Mouse (Mus musculus) CH12.LX (cell line): ENCODE results near the gene Arhgap25. TPM values are rescaled to one million over a fixed set of nuclear protein-coding genes. Genes with fewer than 3 reads are reported as not detected.

Experiments
- DNase-seq: peaks from one replicate; pipeline ENCODE4 v3.0.0-alpha.2; 2013; ENCODE audit errors: extremely low read depth
- H3K27ac ChIP-seq: 2 replicates; pipeline ENCODE4 v1.5.1; 2012; ENCODE audit warnings: low read depth, mild to moderate bottlenecking, control low read depth, moderate library complexity; ENCODE audit not compliant: insufficient read depth
- H3K27me3 ChIP-seq: replicated peaks from 2 replicates; pipeline ENCODE3; 2012; ENCODE audit warnings: inconsistent platforms
- H3K36me3 ChIP-seq, 2 experiments: replicated peaks in 1 of 2; 2 replicates each; pipeline versions ENCODE3 to v1.6.1; 2012; ENCODE audit warnings: inconsistent platforms in 1 of 2, low read length in 1 of 2, mild to moderate bottlenecking in 1 of 2, mixed read lengths in 1 of 2, moderate library complexity in 1 of 2; ENCODE audit not compliant: control insufficient read depth in 1 of 2, insufficient read depth in 1 of 2
- H3K4me1 ChIP-seq, 2 experiments: 2 replicates each; pipeline ENCODE4 v1.6.1; 2012; ENCODE audit warnings: inconsistent platforms in 1 of 2, moderate library complexity in 1 of 2; ENCODE audit not compliant: insufficient read depth in 2 of 2, control insufficient read depth in 1 of 2
- H3K4me2 ChIP-seq: 2 replicates; pipeline ENCODE4 v1.6.1; 2012; ENCODE audit warnings: low read depth, mild to moderate bottlenecking, control low read depth; ENCODE audit not compliant: poor library complexity, insufficient read depth, severe bottlenecking
- H3K4me3 ChIP-seq, 3 experiments: fragments of 150-350 bp in 1 of 3; sonication (generic) in 1 of 3; replicated peaks in 1 of 3; 2 replicates each; pipeline versions ENCODE3 to v1.5.1; 2011 to 2012; ENCODE audit warnings: low read depth in 2 of 3, low read length in 2 of 3, mild to moderate bottlenecking in 2 of 3, moderate library complexity in 2 of 3, control low read depth in 1 of 3, improper control_type of control experiment in 1 of 3, inconsistent platforms in 1 of 3, mixed read lengths in 1 of 3; ENCODE audit not compliant: poor library complexity in 1 of 3
- H3K79me2 ChIP-seq: replicated peaks from 2 replicates; pipeline ENCODE4 v1.6.1; 2012; ENCODE audit warnings: mild to moderate bottlenecking, moderate library complexity; ENCODE audit not compliant: control insufficient read depth, poor library complexity, insufficient read depth, severe bottlenecking; ENCODE audit errors: extremely low read depth
- H3K9ac ChIP-seq: 2 replicates; pipeline ENCODE4 v1.6.1; 2012; ENCODE audit warnings: low read depth, mild to moderate bottlenecking, control low read depth, moderate library complexity; ENCODE audit not compliant: insufficient read depth
- H3K9me3 ChIP-seq: replicated peaks from 2 replicates; pipeline ENCODE3; 2012; ENCODE audit warnings: low read length, inconsistent platforms, mixed read lengths
- BHLHE40 ChIP-seq: IDR thresholded peaks from 2 replicates; pipeline ENCODE4 v1.6.1; 2011; ENCODE audit warnings: mild to moderate bottlenecking, low read depth, low read length, improper control_type of control experiment
- CHD1 ChIP-seq: IDR thresholded peaks from 2 replicates; pipeline ENCODE4 v1.6.1; 2012; ENCODE audit warnings: low read depth, low read length, improper control_type of control experiment, inconsistent platforms
- CTCF ChIP-seq, 2 experiments: IDR thresholded peaks in 1 of 2; conservative IDR thresholded peaks in 1 of 2; 2 replicates each; pipeline ENCODE4 v1.5.1; 2011 to 2012; ENCODE audit warnings: low read depth in 2 of 2, low read length in 2 of 2, improper control_type of control experiment in 1 of 2, inconsistent platforms in 1 of 2, mild to moderate bottlenecking in 1 of 2, moderate library complexity in 1 of 2
- E2F4 ChIP-seq: IDR thresholded peaks from 2 replicates; pipeline ENCODE4 v1.6.1; 2011; ENCODE audit warnings: low read depth, low read length, improper control_type of control experiment; ENCODE audit not compliant: insufficient replicate concordance
- ELF1 ChIP-seq: IDR thresholded peaks from 2 replicates; pipeline ENCODE4 v1.6.1; 2014; ENCODE audit warnings: low read depth, mild to moderate bottlenecking, inconsistent platforms, low read length, improper control_type of control experiment
- ETS1 ChIP-seq: conservative IDR thresholded peaks from 2 replicates; pipeline ENCODE4 v1.6.1; 2012; ENCODE audit warnings: low read depth, mild to moderate bottlenecking, inconsistent platforms, low read length, improper control_type of control experiment, moderate library complexity
- IRF4 ChIP-seq: IDR thresholded peaks from 2 replicates; pipeline ENCODE4 v1.6.1; 2014; ENCODE audit warnings: low read depth, mild to moderate bottlenecking, inconsistent platforms, low read length, improper control_type of control experiment
- JUND ChIP-seq: conservative IDR thresholded peaks from 2 replicates; pipeline ENCODE4 v1.6.1; 2011; ENCODE audit warnings: low read depth, low read length, improper control_type of control experiment
- MAFK ChIP-seq: IDR thresholded peaks from 2 replicates; pipeline ENCODE4 v1.6.1; 2011; ENCODE audit warnings: low read length, improper control_type of control experiment; ENCODE audit not compliant: insufficient replicate concordance
- MAX ChIP-seq: IDR thresholded peaks from 2 replicates; pipeline ENCODE4 v1.6.1; 2011; ENCODE audit warnings: low read length, improper control_type of control experiment
- MAZ ChIP-seq: IDR thresholded peaks from 2 replicates; pipeline ENCODE4 v1.6.1; 2012; ENCODE audit warnings: low read depth, mild to moderate bottlenecking, inconsistent platforms, low read length, improper control_type of control experiment, moderate library complexity
- MEF2A ChIP-seq: IDR thresholded peaks from 2 replicates; pipeline ENCODE4 v1.6.1; 2014; ENCODE audit warnings: low read depth, mild to moderate bottlenecking, inconsistent platforms, low read length, improper control_type of control experiment, borderline replicate concordance
- MXI1 ChIP-seq: IDR thresholded peaks from 2 replicates; pipeline ENCODE4 v1.6.1; 2011; ENCODE audit warnings: mild to moderate bottlenecking, low read depth, low read length, improper control_type of control experiment
- POLR2A ChIP-seq: IDR thresholded peaks from 2 replicates; pipeline ENCODE4 v1.6.1; 2011; ENCODE audit warnings: low read depth, mild to moderate bottlenecking, improper control_type of control experiment, low read length
- POLR2AphosphoS2 ChIP-seq: IDR thresholded peaks from 2 replicates; pipeline ENCODE4 v1.6.1; 2011; ENCODE audit warnings: low read depth, low read length, improper control_type of control experiment
- RCOR1 ChIP-seq: conservative IDR thresholded peaks from 2 replicates; pipeline ENCODE4 v1.6.1; 2012; ENCODE audit warnings: low read depth, mild to moderate bottlenecking, inconsistent platforms, low read length, improper control_type of control experiment
- TBP ChIP-seq: conservative IDR thresholded peaks from 2 replicates; pipeline ENCODE4 v1.6.1; 2011; ENCODE audit warnings: low read depth, low read length, improper control_type of control experiment
- USF1 ChIP-seq: IDR thresholded peaks from 2 replicates; pipeline ENCODE4 v1.6.1; 2014; ENCODE audit warnings: low read depth, mild to moderate bottlenecking, inconsistent platforms, low read length, improper control_type of control experiment
- USF2 ChIP-seq: conservative IDR thresholded peaks from 2 replicates; pipeline ENCODE4 v1.6.1; 2011; ENCODE audit warnings: low read depth, low read length, improper control_type of control experiment
- ZC3H11A ChIP-seq: IDR thresholded peaks from 2 replicates; pipeline ENCODE4 v1.6.1; 2012; ENCODE audit warnings: low read depth, mild to moderate bottlenecking, inconsistent platforms, low read length, improper control_type of control experiment
- dilution Hi-C: fragments of 300-500 bp; cut with MboI; formaldehyde crosslinking; loops from 2 replicates; pipeline ENCODE4 v1.14.3; 2020; ENCODE audit warnings: low sequenced_read_pairs; ENCODE audit not compliant: extremely low pct_unique_long_range_greater_than_20kb, extremely low pct_ligation_motif_present
- in situ Hi-C: fragments of 300-500 bp; cut with MboI; formaldehyde crosslinking; loops from 3 replicates; pipeline ENCODE4 v1.14.3; 2019; ENCODE audit warnings: low sequenced_read_pairs, low pct_ligation_motif_present, low pct_unique_long_range_greater_than_20kb, mixed read lengths
- polyA plus RNA-seq: library from polyadenylated mRNA; unstranded; fragments of >175 nt; gene quantifications from 2 replicates; pipeline ENCODE4 v1.2.1, GENCODE M21; 2012; ENCODE audit warnings: low read depth; ENCODE audit not compliant: insufficient read length
- total RNA-seq, 2 experiments: library from RNA; depleted of rRNA; stranded (reverse); fragments of 300-350 nt in 1 of 2; fragments of >200 nt in 1 of 2; gene quantifications; 2 replicates each; pipeline ENCODE4 v1.2.3; 2012 to 2014

Gene Arhgap25
- total and polyA plus RNA-seq, 3 experiments: 11.7 to 16.5 (median 12.5) TPM

GRCm38 (mm10) chr6:87503536-87503935 lies 29.5 kb downstream of the Arhgap25 start:
- no peak overlapping the region for H3K4me2 ChIP-seq
- dilution Hi-C loops: no loop called here
- peaks cover 3% of the 10 kb centered on the region for H3K9me3 ChIP-seq
- peaks cover 34 to 69% of the 10 kb centered on the region in 2 experiments for H3K4me1 ChIP-seq
- no peak overlapping the region for H3K27ac ChIP-seq
- no peak for DNase-seq
- in situ Hi-C loops: no loop called here
- no peaks in the 10 kb centered on the region for H3K27me3 ChIP-seq
- no peak overlapping the region for H3K4me3 ChIP-seq
- no peak overlapping the region for H3K9ac ChIP-seq
- H3K36me3 ChIP-seq: peaks cover 0 to 35% of the 10 kb centered on the region in 2 experiments
- H3K79me2 ChIP-seq: no peaks in the 10 kb centered on the region
- no peak for TF ChIP-seq MAZ
- TF ChIP-seq JUND: 0 out of 2 replicates have a peak, but pooled peaks have one; percentile 20
- TF ChIP-seq, all 38 proteins: peak for 1

GRCm38 (mm10) chr6:87502831-87503286 lies 30.2 kb downstream of the Arhgap25 start:
- Histone ChIP-seq H3K27me3 (no peaks in the 10 kb centered on the region), H3K9me3 (peaks cover 3% of the 10 kb centered on the region), H3K9ac (no peak overlapping the region), H3K79me2 (no peaks in the 10 kb centered on the region), H3K4me2 (no peak overlapping the region), H3K36me3 (peaks cover 0 to 35% of the 10 kb centered on the region in 2 experiments), H3K4me3 (no peak overlapping the region), H3K4me1 (peaks cover 34 to 73% of the 10 kb centered on the region in 2 experiments), H3K27ac (no peak overlapping the region)
- TF ChIP-seq MAX: no peak
- no peak for TF ChIP-seq BHLHE40
- TF ChIP-seq ETS1: 0 out of 2 replicates have a peak, but pooled peaks have one; percentile 20
- no peak for TF ChIP-seq JUND
- in situ Hi-C loops: no loop called here
- DNase-seq: peak; percentile 58
- dilution Hi-C loops: no loop called here

DNA sequence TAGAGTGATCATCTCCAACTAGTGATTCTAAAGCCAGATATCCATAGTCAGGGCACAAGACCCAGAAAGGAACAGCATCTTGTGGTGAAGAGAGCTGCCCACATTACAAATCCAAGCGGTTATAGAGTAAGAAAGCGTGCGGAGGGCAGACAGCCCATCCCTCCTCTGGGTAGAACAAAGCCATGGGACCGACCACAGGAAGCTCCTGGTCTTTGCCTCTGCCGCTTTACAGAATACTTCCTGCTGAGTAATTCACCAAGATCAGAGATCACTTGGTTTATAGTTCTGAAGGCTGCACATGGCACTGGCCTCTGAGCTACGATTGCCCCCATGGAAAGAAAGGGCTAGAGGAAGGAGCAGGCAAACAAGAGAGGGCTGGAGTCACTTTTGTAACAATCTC lies 30.6 kb downstream of the Arhgap25 start:
- no peak for DNase-seq
- in situ Hi-C loops: no loop called here
- no peaks in the 10 kb centered on the region for H3K27me3 ChIP-seq
- TF ChIP-seq CHD1: no peak
- no peak for TF ChIP-seq ELF1
- TF ChIP-seq E2F4: no peak
- no peak for TF ChIP-seq USF2
- TF ChIP-seq USF1: no peak
- no peak for TF ChIP-seq MXI1
- TF ChIP-seq MAFK: no peak
- no peak for TF ChIP-seq ZC3H11A
- no peak for TF ChIP-seq POLR2A
- no peak for TF ChIP-seq RCOR1
- TF ChIP-seq TBP: no peak
- no peak for TF ChIP-seq JUND
- TF ChIP-seq IRF4: no peak
- TF ChIP-seq MEF2A: no peak
- no peak for TF ChIP-seq CTCF (conservative IDR thresholded peaks at IDR 0.05 in 1 of 2, IDR thresholded peaks at IDR 0.05 in 1 of 2; ENCODE audit: low read depth in 2 of 2, low read length in 2 of 2)
- TF ChIP-seq POLR2AphosphoS2: no peak
- no peak overlapping the region for H3K9ac ChIP-seq
- no peak overlapping the region for H3K4me3 ChIP-seq
- dilution Hi-C loops: no loop called here
- peaks cover 0 to 40% of the 10 kb centered on the region in 2 experiments for H3K36me3 ChIP-seq
- H3K4me1 ChIP-seq: peaks cover 34 to 75% of the 10 kb centered on the region in 2 experiments
- no peak overlapping the region for H3K4me2 ChIP-seq
- H3K9me3 ChIP-seq: peaks cover 3% of the 10 kb centered on the region
- no peak overlapping the region for H3K27ac ChIP-seq
- H3K79me2 ChIP-seq: no peaks in the 10 kb centered on the region
